Mouse (Mus musculus): Measurements from ENCODE around the gene Obsl1.

GRCm38 (mm10) chr1:75441471-75441996 is 64.7 kb downstream of the Obsl1 start:
- TF ChIP-seq CTCF (IDR thresholded peaks at IDR 0.05; ENCODE audit: low read depth) (no peak), EP300 (IDR thresholded peaks at IDR 0.05; ENCODE audit: low read depth) (no peak)

Measured in liver, embryonic 14.5 days (tissue).